Mouse (Mus musculus) testis, adult 2 months (tissue): ENCODE results near the gene Sergef.

ENCODE experiments used
- CTCF ChIP-seq: fragments of 200-500 bp; IDR thresholded peaks from 2 replicates; pipeline ENCODE4 v1.5.1; 2012; ENCODE audit warnings: low read depth, mild to moderate bottlenecking, inconsistent platforms, low read length, moderate library complexity; ENCODE audit not compliant: control insufficient read depth, insufficient read depth, insufficient replicate concordance
- POLR2A ChIP-seq: fragments of 200-500 bp; IDR thresholded peaks from 2 replicates; pipeline ENCODE4 v1.6.1; 2012; ENCODE audit warnings: low read depth, mild to moderate bottlenecking, inconsistent platforms, low read length, moderate library complexity; ENCODE audit not compliant: control insufficient read depth

- TF ChIP-seq CTCF = no peak
- no peak for TF ChIP-seq POLR2A
Measured at GRCm38 (mm10) chr7:46487354-46487753, 152.3 kb downstream of the Sergef start.
